Mouse (Mus musculus): ENCODE data around the gene Zbtb48. TPM values are rescaled to one million over a fixed set of nuclear protein-coding genes. Genes with fewer than 3 reads are reported as not detected.
A peak's percentile ranks its signal among the peaks of the same experiment; 100 is the strongest.

Zbtb48 gene
- polyA plus RNA-seq (2012), result 0.82 and 0.86 TPM in 2 replicates

- Histone ChIP-seq H3K4me3 (replicated peaks) (peak within 1 kb of the TSS; percentile 77), H3K27me3 (ENCODE audit: control insufficient read depth) (peaks cover 4% of the 10 kb centered on the region; the same call in 1 of the 2 replicates), H3K4me1 (ENCODE audit: control insufficient read depth) (peaks cover 48% of the 10 kb centered on the region), H3K9me3 (ENCODE audit: control insufficient read depth, low read length) (no peaks in the 10 kb centered on the region), H3K36me3 (ENCODE audit: control insufficient read depth) (peaks cover 34% of the 10 kb centered on the region)
- TF ChIP-seq TAL1 (IDR thresholded peaks at IDR 0.05; ENCODE audit: low read length), result no peak
- TF ChIP-seq GATA1 (IDR thresholded peaks at IDR 0.05; ENCODE audit: low read length), result no peak
Measured at GRCm38 (mm10) chr4:152027524-152027923, at the start of gene Zbtb48. Zbtb48 (minus strand) TSS chr4:152027671.

GRCm38 (mm10) chr4:152077191-152077590 lies 49.7 kb upstream of the Zbtb48 start:
- peaks cover 4% of the 10 kb centered on the region; the same call in 1 of the 2 replicates for H3K9me3 ChIP-seq (ENCODE audit: control insufficient read depth, low read length)

GRCm38 (mm10) chr4:152074548-152074947 lies 47.1 kb upstream of the Zbtb48 start:
- H3K36me3 ChIP-seq (ENCODE audit: control insufficient read depth), result no peaks in the 10 kb centered on the region
- H3K4me3 ChIP-seq (replicated peaks), result no peak overlapping the region
- peaks cover 4% of the 10 kb centered on the region; the same call in 1 of the 2 replicates for H3K9me3 ChIP-seq (ENCODE audit: control insufficient read depth, low read length)
- H3K27me3 ChIP-seq (ENCODE audit: control insufficient read depth), result peaks cover 22% of the 10 kb centered on the region
- TF ChIP-seq TAL1 (IDR thresholded peaks at IDR 0.05; ENCODE audit: low read length) (no peak), GATA1 (IDR thresholded peaks at IDR 0.05; ENCODE audit: low read length) (no peak)
- H3K4me1 ChIP-seq (ENCODE audit: control insufficient read depth), result peaks cover 25% of the 10 kb centered on the region

More at GRCm38 (mm10) chr4:152077191-152077590, 49.7 kb upstream of the Zbtb48 start:
- peaks cover 14% of the 10 kb centered on the region for H3K27me3 ChIP-seq (ENCODE audit: control insufficient read depth)
- H3K36me3 ChIP-seq (ENCODE audit: control insufficient read depth), result no peaks in the 10 kb centered on the region
- H3K4me3 ChIP-seq (replicated peaks), result no peak overlapping the region
- no peak for TF ChIP-seq TAL1 (IDR thresholded peaks at IDR 0.05; ENCODE audit: low read length)
- no peak for TF ChIP-seq GATA1 (IDR thresholded peaks at IDR 0.05; ENCODE audit: low read length)
- peaks cover 22% of the 10 kb centered on the region for H3K4me1 ChIP-seq (ENCODE audit: control insufficient read depth)

GRCm38 (mm10) chr4:152073715-152074114 lies 46.2 kb upstream of the Zbtb48 start:
- Histone ChIP-seq H3K9me3 (ENCODE audit: control insufficient read depth, low read length) (peaks cover 4% of the 10 kb centered on the region; the same call in 1 of the 2 replicates), H3K4me1 (ENCODE audit: control insufficient read depth) (peaks cover 25% of the 10 kb centered on the region), H3K27me3 (ENCODE audit: control insufficient read depth) (peaks cover 22% of the 10 kb centered on the region), H3K36me3 (ENCODE audit: control insufficient read depth) (no peaks in the 10 kb centered on the region), H3K4me3 (replicated peaks) (no peak overlapping the region)
- TF ChIP-seq TAL1 (IDR thresholded peaks at IDR 0.05; ENCODE audit: low read length) (no peak), GATA1 (IDR thresholded peaks at IDR 0.05; ENCODE audit: low read length) (no peak)

GRCm38 (mm10) chr4:152072655-152073054 lies 45.2 kb upstream of the Zbtb48 start:
- H3K27me3 ChIP-seq (ENCODE audit: control insufficient read depth), result peaks cover 22% of the 10 kb centered on the region
- peaks cover 4% of the 10 kb centered on the region; the same call in 1 of the 2 replicates for H3K9me3 ChIP-seq (ENCODE audit: control insufficient read depth, low read length)
- TF ChIP-seq TAL1 (IDR thresholded peaks at IDR 0.05; ENCODE audit: low read length), result no peak
- H3K4me3 ChIP-seq (replicated peaks), result no peak overlapping the region
- H3K36me3 ChIP-seq (ENCODE audit: control insufficient read depth), result no peaks in the 10 kb centered on the region
- peaks cover 19% of the 10 kb centered on the region for H3K4me1 ChIP-seq (ENCODE audit: control insufficient read depth)

GRCm38 (mm10) chr4:152072121-152072601 lies 44.7 kb upstream of the Zbtb48 start, which contains the start of gene Plekhg5:
Plekhg5 (plus strand) TSS chr4:152072498.
- H3K36me3 ChIP-seq (ENCODE audit: control insufficient read depth), result no peaks in the 10 kb centered on the region
- peaks cover 24% of the 10 kb centered on the region for H3K4me1 ChIP-seq (ENCODE audit: control insufficient read depth)
- H3K9me3 ChIP-seq (ENCODE audit: control insufficient read depth, low read length), result peaks cover 4% of the 10 kb centered on the region; the same call in 1 of the 2 replicates
- no peak within 1 kb of the TSS for H3K4me3 ChIP-seq (replicated peaks)
- TF ChIP-seq GATA1 (IDR thresholded peaks at IDR 0.05; ENCODE audit: low read length) (no peak), TAL1 (IDR thresholded peaks at IDR 0.05; ENCODE audit: low read length) (no peak)
- H3K27me3 ChIP-seq (ENCODE audit: control insufficient read depth), result peaks cover 19% of the 10 kb centered on the region

GRCm38 (mm10) chr4:152070494-152071396 lies 43.3 kb upstream of the Zbtb48 start:
- H3K4me3 ChIP-seq (replicated peaks), result no peak overlapping the region
- no peaks in the 10 kb centered on the region for H3K36me3 ChIP-seq (ENCODE audit: control insufficient read depth)
- H3K4me1 ChIP-seq (ENCODE audit: control insufficient read depth), result peaks cover 25% of the 10 kb centered on the region
- H3K27me3 ChIP-seq (ENCODE audit: control insufficient read depth), result peaks cover 19% of the 10 kb centered on the region
- TF ChIP-seq GATA1 (IDR thresholded peaks at IDR 0.05; ENCODE audit: low read length), result no peak
- no peak for TF ChIP-seq TAL1 (IDR thresholded peaks at IDR 0.05; ENCODE audit: low read length)
- H3K9me3 ChIP-seq (ENCODE audit: control insufficient read depth, low read length), result peaks cover 4% of the 10 kb centered on the region; the same call in 1 of the 2 replicates

- peaks cover 19% of the 10 kb centered on the region for H3K27me3 ChIP-seq (ENCODE audit: control insufficient read depth)
- H3K4me1 ChIP-seq (ENCODE audit: control insufficient read depth), result peaks cover 25% of the 10 kb centered on the region
- no peak overlapping the region for H3K4me3 ChIP-seq (replicated peaks)
- H3K36me3 ChIP-seq (ENCODE audit: control insufficient read depth), result no peaks in the 10 kb centered on the region
- H3K9me3 ChIP-seq (ENCODE audit: control insufficient read depth, low read length), result no peaks in the 10 kb centered on the region
- TF ChIP-seq GATA1 (IDR thresholded peaks at IDR 0.05; ENCODE audit: low read length), result no peak
- no peak for TF ChIP-seq TAL1 (IDR thresholded peaks at IDR 0.05; ENCODE audit: low read length)
Measured at GRCm38 (mm10) chr4:152069245-152069644, 41.8 kb upstream of the Zbtb48 start.

- no peak for TF ChIP-seq TAL1 (IDR thresholded peaks at IDR 0.05; ENCODE audit: low read length)
- TF ChIP-seq GATA1 (IDR thresholded peaks at IDR 0.05; ENCODE audit: low read length), result no peak
- peaks cover 15% of the 10 kb centered on the region for H3K27me3 ChIP-seq (ENCODE audit: control insufficient read depth)
- H3K4me1 ChIP-seq (ENCODE audit: control insufficient read depth), result peaks cover 18% of the 10 kb centered on the region
- H3K9me3 ChIP-seq (ENCODE audit: control insufficient read depth, low read length), result no peaks in the 10 kb centered on the region
- no peaks in the 10 kb centered on the region for H3K36me3 ChIP-seq (ENCODE audit: control insufficient read depth)
- no peak overlapping the region for H3K4me3 ChIP-seq (replicated peaks)
Measured at GRCm38 (mm10) chr4:152068166-152068724, 40.8 kb upstream of the Zbtb48 start.
